Mouse (Mus musculus): ENCODE measurements around the gene Zcchc18. TPM values are rescaled to one million over a fixed set of nuclear protein-coding genes. Genes with fewer than 3 reads are reported as not detected.

Gene Zcchc18
- polyA plus RNA-seq, 1 experiment from 2014 or later = 553 TPM

DNA sequence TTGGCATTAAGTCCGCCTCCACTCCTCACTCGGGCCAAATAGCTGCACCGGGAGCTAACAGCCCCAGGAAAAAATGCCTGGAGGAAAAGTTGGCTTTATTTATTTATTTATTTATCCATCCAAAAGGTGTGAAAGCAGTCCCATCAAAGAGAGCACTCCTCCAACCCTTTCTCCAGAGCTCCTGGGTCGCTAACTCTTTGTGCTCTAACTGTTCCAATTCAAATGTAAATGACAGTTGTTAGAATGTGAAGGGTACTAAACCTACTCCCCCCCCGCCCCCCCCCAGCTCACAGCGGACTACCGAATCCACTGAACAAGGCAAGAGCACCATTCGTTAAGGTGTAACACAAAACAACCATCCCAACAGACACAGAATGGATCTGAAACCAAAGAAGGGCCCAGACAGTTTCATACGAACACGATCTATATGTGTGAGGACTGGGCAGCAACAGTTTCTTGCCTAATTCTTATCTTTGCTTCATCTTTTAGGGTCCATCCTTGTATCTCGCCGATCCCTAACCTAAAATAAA is 44.6 kb downstream of the Zcchc18 start:
- peak overlapping the region; percentile 94 for H3K27ac ChIP-seq (ENCODE audit: low read length)
- ATAC-seq = peak; percentile 78
- peak overlapping the region; percentile 52 for H3K4me3 ChIP-seq (ENCODE audit: low read depth, low read length)
- H3K36me3 ChIP-seq (ENCODE audit: control insufficient read depth, insufficient read depth, low read length) = no peaks in the 10 kb centered on the region
- peaks cover 5% of the 10 kb centered on the region; the same call in 1 of the 2 replicates for H3K4me1 ChIP-seq (ENCODE audit: control insufficient read depth, insufficient read depth, low read length)
- peak overlapping the region; percentile 73 for H3K4me2 ChIP-seq (ENCODE audit: low read length)
- 18% methylated on average over 12 of the region's 12 CpGs for WGBS
- H3K9ac ChIP-seq (ENCODE audit: low read depth, low read length) = peak overlapping the region; percentile 70
- H3K9me3 ChIP-seq (replicated peaks; ENCODE audit: control insufficient read depth, low read length, poor library complexity, severe bottlenecking) = no peaks in the 10 kb centered on the region
- no peaks in the 10 kb centered on the region for H3K27me3 ChIP-seq (ENCODE audit: control insufficient read depth, insufficient read depth, low read depth, low read length)

DNA sequence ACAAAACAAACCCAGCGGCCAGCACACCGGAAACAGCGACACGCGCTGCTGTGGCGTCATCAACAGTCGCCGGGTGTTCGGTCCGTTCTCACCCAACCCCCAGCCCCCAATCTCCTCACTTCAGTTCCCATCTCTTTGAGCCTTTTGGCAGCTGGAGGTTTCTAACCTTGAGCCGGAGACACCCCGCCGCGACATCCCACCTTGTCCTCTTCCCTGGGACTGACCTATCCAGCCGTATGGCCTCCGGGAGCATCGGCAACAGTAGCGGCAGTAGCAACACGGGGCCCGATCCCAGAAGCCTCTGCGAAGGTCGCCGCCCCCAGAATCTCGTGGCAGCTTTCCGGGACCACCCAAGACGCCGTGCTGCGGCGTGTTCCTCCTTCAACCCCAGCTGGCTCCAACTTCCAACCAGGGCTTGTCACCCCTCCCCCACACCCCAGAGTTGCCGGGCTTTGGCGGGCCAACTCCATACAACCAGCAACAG is 45.1 kb downstream of the Zcchc18 start, which contains the start of gene Slc25a53:
TSS of gene Slc25a53 (minus strand) at position 303 of the 484 bp plus-strand sequence.
- 20% methylated on average over 31 of the region's 31 CpGs for WGBS
- peak; percentile 96 for ATAC-seq
- Histone ChIP-seq H3K36me3 (ENCODE audit: control insufficient read depth, insufficient read depth, low read length) (no peaks in the 10 kb centered on the region), H3K4me2 (ENCODE audit: low read length) (peak within 1 kb of the TSS; percentile 73), H3K27me3 (ENCODE audit: control insufficient read depth, insufficient read depth, low read depth, low read length) (no peaks in the 10 kb centered on the region), H3K4me3 (ENCODE audit: low read depth, low read length) (peak within 1 kb of the TSS; percentile 52), H3K9ac (ENCODE audit: low read depth, low read length) (peak within 1 kb of the TSS; percentile 70), H3K27ac (ENCODE audit: low read length) (peak within 1 kb of the TSS; percentile 94), H3K9me3 (replicated peaks; ENCODE audit: control insufficient read depth, low read length, poor library complexity, severe bottlenecking) (no peaks in the 10 kb centered on the region), H3K4me1 (ENCODE audit: control insufficient read depth, insufficient read depth, low read length) (peaks cover 5% of the 10 kb centered on the region; the same call in 1 of the 2 replicates)

DNA sequence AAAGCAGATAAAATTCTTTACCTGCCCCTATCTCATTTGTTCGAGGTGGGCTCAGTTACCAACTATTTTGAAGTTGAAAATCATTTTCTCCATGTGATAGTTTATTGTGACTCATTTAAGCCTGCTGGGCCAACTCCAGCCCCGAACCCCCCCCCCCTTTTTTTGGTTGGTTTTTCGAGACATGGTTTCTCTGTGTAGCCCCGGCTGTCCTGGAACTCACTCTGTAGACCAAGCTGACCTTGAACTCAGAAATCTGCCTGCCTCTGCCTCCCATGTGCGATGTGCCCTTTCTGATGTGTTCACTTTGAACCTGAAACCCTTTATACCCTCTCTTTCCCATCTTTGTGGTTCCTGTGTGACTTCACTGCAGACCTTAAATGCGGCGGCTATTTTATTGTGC is 45.5 kb downstream of the Zcchc18 start:
- Histone ChIP-seq H3K4me1 (ENCODE audit: control insufficient read depth, insufficient read depth, low read length) (peaks cover 5% of the 10 kb centered on the region; the same call in 1 of the 2 replicates), H3K4me3 (ENCODE audit: low read depth, low read length) (peak overlapping the region; percentile 52), H3K27ac (ENCODE audit: low read length) (peak overlapping the region; percentile 94), H3K9me3 (replicated peaks; ENCODE audit: control insufficient read depth, low read length, poor library complexity, severe bottlenecking) (no peaks in the 10 kb centered on the region), H3K36me3 (ENCODE audit: control insufficient read depth, insufficient read depth, low read length) (no peaks in the 10 kb centered on the region), H3K4me2 (ENCODE audit: low read length) (peak overlapping the region; percentile 51), H3K9ac (ENCODE audit: low read depth, low read length) (peak overlapping the region; percentile 70; the same call in 1 of the 2 replicates), H3K27me3 (ENCODE audit: control insufficient read depth, insufficient read depth, low read depth, low read length) (no peaks in the 10 kb centered on the region)
- peak; percentile 29; the same call in 1 of the 2 replicates for ATAC-seq
- WGBS = 48% methylated on average over 7 of the region's 7 CpGs

Other genes with a start within 250 kb of the Zcchc18 start
- gene Morf4l2, start 249.5 kb upstream of the Zcchc18 start, polyA plus RNA-seq (2015; fragmentation: Nextera tagmentation; extraction: Ambion mirVana) = 612 and 639 TPM in 2 replicates
- not detected in 2 replicates for gene Glra4, start 213.0 kb upstream of the Zcchc18 start, polyA plus RNA-seq (2015; fragmentation: Nextera tagmentation; extraction: Ambion mirVana)
- 13.5 and 17.5 TPM in 2 replicates for gene Plp1, start 170.5 kb upstream of the Zcchc18 start, polyA plus RNA-seq (2015; fragmentation: Nextera tagmentation; extraction: Ambion mirVana)
- 29.6 and 29.9 TPM in 2 replicates for gene Rab9b, start 124.4 kb upstream of the Zcchc18 start, polyA plus RNA-seq (2015; fragmentation: Nextera tagmentation; extraction: Ambion mirVana)
- not detected in 2 replicates for gene H2bfm, start 65.8 kb upstream of the Zcchc18 start, polyA plus RNA-seq (2015; fragmentation: Nextera tagmentation; extraction: Ambion mirVana)
- 80.7 and 96.3 TPM in 2 replicates for gene Tmsb15b2, start 17.7 kb upstream of the Zcchc18 start, polyA plus RNA-seq (2015; fragmentation: Nextera tagmentation; extraction: Ambion mirVana)
- 6.3 and 7.0 TPM in 2 replicates for gene Tmsb15l, start 16.3 kb upstream of the Zcchc18 start, polyA plus RNA-seq (2015; fragmentation: Nextera tagmentation; extraction: Ambion mirVana)
- 28.5 and 30.3 TPM in 2 replicates for gene Tmsb15b1, start 16.3 kb upstream of the Zcchc18 start, polyA plus RNA-seq (2015; fragmentation: Nextera tagmentation; extraction: Ambion mirVana)
- 14.5 and 14.8 TPM in 2 replicates for gene Slc25a53, start 45.1 kb downstream of the Zcchc18 start, polyA plus RNA-seq (2015; fragmentation: Nextera tagmentation; extraction: Ambion mirVana)
- gene Fam199x, start 56.4 kb downstream of the Zcchc18 start, polyA plus RNA-seq (2015; fragmentation: Nextera tagmentation; extraction: Ambion mirVana) = 10.0 and 10.4 TPM in 2 replicates
- gene Esx1, start 128.9 kb downstream of the Zcchc18 start, polyA plus RNA-seq (2015; fragmentation: Nextera tagmentation; extraction: Ambion mirVana) = not detected in 2 replicates

All from midbrain, embryonic 16.5 days (tissue).